Mouse (Mus musculus): ENCODE data around the gene Pdgfb. TPM values are rescaled to one million over a fixed set of nuclear protein-coding genes. Genes with fewer than 3 reads are reported as not detected.

Gene Pdgfb
- total and polyA plus RNA-seq, 2 experiments from 2014 or later: 7.6 to 17.8 TPM

DNA sequence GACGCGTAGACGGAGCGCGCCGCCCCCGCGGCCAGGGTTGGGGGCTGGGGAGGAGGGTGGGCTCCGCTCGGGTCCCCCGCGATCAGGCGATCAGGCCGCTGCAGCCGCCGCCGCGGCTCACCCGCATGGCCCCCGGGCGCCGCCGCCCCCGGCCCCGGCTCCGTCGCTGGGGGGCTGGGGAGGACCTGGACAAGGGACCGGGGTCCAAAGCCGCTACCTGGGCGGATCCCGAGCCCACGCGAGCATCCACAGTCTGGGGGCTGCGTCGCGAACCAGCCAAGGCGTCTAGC is 801 bp downstream of the Pdgfb start:
- ATAC-seq: no peak
- no peak overlapping the region for H3K27ac ChIP-seq (ENCODE audit: low read depth, low read length)
- H3K9me3 ChIP-seq (ENCODE audit: low read length): no peaks in the 10 kb centered on the region
- no peak for TF ChIP-seq CTCF (IDR thresholded peaks at IDR 0.05; ENCODE audit: low read depth)
- peak overlapping the region; percentile 95 for H3K4me2 ChIP-seq (ENCODE audit: low read depth)
- no peaks in the 10 kb centered on the region for H3K36me3 ChIP-seq (ENCODE audit: insufficient read depth)
- peak overlapping the region; percentile 88 for H3K9ac ChIP-seq
- no peak for DNase-seq
- peaks cover 11% of the 10 kb centered on the region; the same call in 1 of the 2 replicates for H3K27me3 ChIP-seq (ENCODE audit: insufficient read depth, low read length)
- peaks cover 7% of the 10 kb centered on the region; the same call in 1 of the 2 replicates for H3K4me1 ChIP-seq (ENCODE audit: insufficient read depth)
- 1% methylated on average over 23 of the region's 37 CpGs for WGBS
- peak overlapping the region; percentile 76 for H3K4me3 ChIP-seq (ENCODE audit: low read depth, low read length)

DNA sequence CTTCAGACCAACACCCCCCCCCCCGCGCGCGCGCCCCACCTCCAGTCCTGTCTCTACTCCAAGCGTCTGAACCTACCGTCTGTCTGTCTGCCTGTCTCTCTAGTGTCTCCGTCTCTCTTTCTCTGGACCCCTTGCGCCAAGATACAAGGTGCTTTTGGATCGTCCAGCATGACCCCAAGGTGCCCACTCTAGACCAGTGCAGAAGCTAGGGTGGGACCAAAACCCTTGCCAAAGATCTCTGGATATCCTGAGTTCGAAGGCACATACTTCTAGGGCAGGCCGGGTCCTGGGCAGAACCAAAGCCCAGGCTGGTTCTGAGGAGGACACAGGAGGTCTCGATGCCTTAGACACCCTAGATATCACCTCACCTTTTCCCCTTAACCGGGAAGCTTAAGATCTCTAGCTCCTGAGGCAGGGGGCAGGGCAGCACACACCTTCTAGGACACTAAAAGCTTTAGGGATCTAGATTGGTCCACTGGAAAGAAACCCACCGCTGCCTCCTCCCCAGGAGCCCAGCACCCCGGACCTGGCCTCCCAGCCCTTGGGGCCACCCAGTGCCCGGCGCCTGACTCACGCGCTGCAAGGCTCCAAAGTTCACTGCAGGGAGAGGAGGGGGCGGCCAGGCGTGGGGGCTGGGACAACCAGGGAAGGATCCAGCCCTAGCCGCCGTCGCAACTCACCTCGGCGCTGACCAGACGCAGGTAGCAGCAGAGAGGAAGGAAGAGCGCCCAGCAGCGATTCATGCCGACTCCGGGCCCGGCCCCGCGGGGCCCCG is 1.3 kb downstream of the Pdgfb start:
- WGBS: 3% methylated on average over 33 of the region's 36 CpGs
- Histone ChIP-seq H3K4me1 (ENCODE audit: insufficient read depth) (peaks cover 7% of the 10 kb centered on the region; the same call in 1 of the 2 replicates), H3K9ac (peak overlapping the region; percentile 88), H3K4me3 (ENCODE audit: low read depth, low read length) (peak overlapping the region; percentile 76), H3K27me3 (ENCODE audit: insufficient read depth, low read length) (peaks cover 11% of the 10 kb centered on the region; the same call in 1 of the 2 replicates), H3K36me3 (ENCODE audit: insufficient read depth) (no peaks in the 10 kb centered on the region), H3K27ac (ENCODE audit: low read depth, low read length) (peak overlapping the region; percentile 77), H3K9me3 (ENCODE audit: low read length) (no peaks in the 10 kb centered on the region), H3K4me2 (ENCODE audit: low read depth) (peak overlapping the region; percentile 95)
- TF ChIP-seq CTCF (IDR thresholded peaks at IDR 0.05; ENCODE audit: low read depth): no peak
- ATAC-seq: no peak
- no peak for DNase-seq

DNA sequence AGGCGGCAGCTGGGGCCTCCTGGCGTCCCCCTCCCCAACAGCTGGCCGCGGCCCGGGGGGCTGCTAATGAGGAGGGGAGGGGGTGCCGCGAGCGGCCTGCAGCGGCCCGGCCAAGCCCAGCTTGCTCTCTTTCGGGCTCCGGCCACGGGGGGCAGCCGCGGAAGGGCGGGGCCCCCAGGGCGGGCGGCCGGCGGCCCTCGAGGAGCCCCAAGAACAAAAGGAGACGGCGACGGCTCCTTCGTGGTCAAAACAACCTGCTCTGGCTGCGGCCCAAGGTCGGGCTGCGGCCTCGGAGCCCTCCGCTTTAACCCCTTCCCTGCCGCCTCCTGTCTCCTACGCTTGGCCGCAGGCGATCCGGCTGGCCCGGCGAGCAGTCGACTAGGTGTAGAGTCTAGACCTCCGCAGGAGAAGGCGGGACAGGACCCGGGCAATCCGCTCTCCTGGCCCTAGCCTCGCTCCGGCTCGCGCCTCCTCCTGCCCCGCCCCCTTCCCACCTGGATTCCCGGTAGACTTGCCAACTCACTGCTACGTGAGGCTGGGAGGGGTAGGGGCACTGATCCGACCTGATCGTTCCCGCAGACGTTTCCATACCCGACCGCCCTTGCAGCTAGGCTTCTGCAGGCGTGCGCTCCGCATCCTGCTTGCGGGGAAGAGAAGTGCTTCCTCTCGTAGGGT is 2.1 kb downstream of the Pdgfb start:
- Histone ChIP-seq H3K36me3 (ENCODE audit: insufficient read depth) (no peaks in the 10 kb centered on the region), H3K9ac (peak overlapping the region; percentile 88), H3K27me3 (ENCODE audit: insufficient read depth, low read length) (peaks cover 11% of the 10 kb centered on the region; the same call in 1 of the 2 replicates), H3K4me3 (ENCODE audit: low read depth, low read length) (peak overlapping the region; percentile 76), H3K27ac (ENCODE audit: low read depth, low read length) (peak overlapping the region; percentile 77), H3K4me1 (ENCODE audit: insufficient read depth) (peaks cover 7% of the 10 kb centered on the region; the same call in 1 of the 2 replicates), H3K9me3 (ENCODE audit: low read length) (no peaks in the 10 kb centered on the region), H3K4me2 (ENCODE audit: low read depth) (peak overlapping the region; percentile 95)
- DNase-seq (peak; percentile 64), ATAC-seq (peak; percentile 45)
- no peak for TF ChIP-seq CTCF (IDR thresholded peaks at IDR 0.05; ENCODE audit: low read depth)
- WGBS: 2% methylated on average over 50 of the region's 60 CpGs

DNA sequence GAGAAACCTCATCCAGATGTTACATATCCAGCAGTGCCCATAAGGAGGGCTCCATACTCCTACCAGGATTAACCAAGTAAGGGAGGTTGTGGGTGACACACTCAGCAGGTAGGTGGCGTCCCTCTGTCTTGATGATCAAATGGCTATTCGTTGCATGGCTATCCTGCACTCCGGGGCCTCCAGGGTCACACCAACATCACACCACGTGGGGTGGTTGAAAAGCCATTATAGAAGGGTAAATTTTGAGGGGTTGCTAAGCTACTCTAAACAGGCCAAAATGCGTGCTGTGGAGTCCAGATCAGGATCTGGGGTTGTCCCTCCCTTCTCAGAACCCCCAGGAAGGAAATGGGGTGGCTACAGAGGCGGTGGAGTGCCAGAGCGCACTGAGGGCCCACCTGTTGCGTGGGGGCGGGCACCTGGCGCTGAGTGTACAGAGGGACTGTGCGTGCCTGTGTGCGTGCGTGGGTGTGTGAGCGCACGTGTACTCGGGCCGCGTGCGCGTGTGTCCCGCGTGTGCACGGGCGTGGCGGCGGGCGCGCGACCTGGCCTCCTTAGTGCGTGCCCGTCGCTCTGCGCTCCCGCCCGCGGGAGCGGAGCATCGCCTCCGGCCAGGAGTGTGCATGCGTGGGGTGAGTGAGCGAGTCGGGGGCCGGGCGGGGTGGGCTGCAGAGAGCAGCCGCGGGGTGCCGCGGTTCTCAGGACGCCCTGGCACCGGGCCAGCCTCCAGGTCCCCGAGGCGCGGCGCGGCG is 2.8 kb downstream of the Pdgfb start:
- peaks cover 11% of the 10 kb centered on the region; the same call in 1 of the 2 replicates for H3K27me3 ChIP-seq (ENCODE audit: insufficient read depth, low read length)
- H3K9me3 ChIP-seq (ENCODE audit: low read length): no peaks in the 10 kb centered on the region
- H3K36me3 ChIP-seq (ENCODE audit: insufficient read depth): no peaks in the 10 kb centered on the region
- peak overlapping the region; percentile 95 for H3K4me2 ChIP-seq (ENCODE audit: low read depth)
- peak overlapping the region; percentile 88 for H3K9ac ChIP-seq
- H3K4me3 ChIP-seq (ENCODE audit: low read depth, low read length): peak overlapping the region; percentile 76
- DNase-seq: peak; percentile 87
- peak; percentile 88 for ATAC-seq
- 3% methylated on average over 40 of the region's 56 CpGs for WGBS
- H3K4me1 ChIP-seq (ENCODE audit: insufficient read depth): peaks cover 7% of the 10 kb centered on the region; the same call in 1 of the 2 replicates
- peak; percentile 35; the same call in 1 of the 2 replicates for TF ChIP-seq CTCF (IDR thresholded peaks at IDR 0.05; ENCODE audit: low read depth)
- H3K27ac ChIP-seq (ENCODE audit: low read depth, low read length): peak overlapping the region; percentile 77

DNA sequence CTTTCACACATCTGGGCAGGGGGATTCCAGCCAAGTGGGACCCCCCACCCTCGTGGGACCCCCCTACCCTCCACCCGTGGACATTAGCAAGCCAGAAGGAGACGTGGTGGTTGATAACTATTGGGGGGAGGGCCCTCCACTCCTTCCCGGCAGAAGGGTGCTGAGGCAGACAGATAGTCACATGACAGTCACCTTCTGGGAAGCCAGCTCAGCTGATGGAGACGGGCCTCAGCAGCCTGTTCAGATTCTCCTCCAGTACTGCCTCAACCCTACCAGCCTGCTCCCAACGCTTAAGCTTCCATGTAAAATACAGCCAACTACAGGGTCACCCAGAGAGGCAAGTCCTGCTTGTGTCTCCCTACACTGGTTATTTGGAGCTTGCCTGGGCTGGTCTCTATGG is 3.6 kb downstream of the Pdgfb start:
- peaks cover 7% of the 10 kb centered on the region; the same call in 1 of the 2 replicates for H3K4me1 ChIP-seq (ENCODE audit: insufficient read depth)
- peaks cover 11% of the 10 kb centered on the region; the same call in 1 of the 2 replicates for H3K27me3 ChIP-seq (ENCODE audit: insufficient read depth, low read length)
- 38% methylated on average over 6 of the region's 6 CpGs for WGBS
- peak overlapping the region; percentile 95 for H3K4me2 ChIP-seq (ENCODE audit: low read depth)
- no peaks in the 10 kb centered on the region for H3K36me3 ChIP-seq (ENCODE audit: insufficient read depth)
- TF ChIP-seq CTCF (IDR thresholded peaks at IDR 0.05; ENCODE audit: low read depth): no peak
- H3K9me3 ChIP-seq (ENCODE audit: low read length): no peaks in the 10 kb centered on the region
- ATAC-seq (no peak), DNase-seq (peak; percentile 16)
- H3K9ac ChIP-seq: no peak overlapping the region
- no peak overlapping the region for H3K4me3 ChIP-seq (ENCODE audit: low read depth, low read length)
- no peak overlapping the region for H3K27ac ChIP-seq (ENCODE audit: low read depth, low read length)

DNA sequence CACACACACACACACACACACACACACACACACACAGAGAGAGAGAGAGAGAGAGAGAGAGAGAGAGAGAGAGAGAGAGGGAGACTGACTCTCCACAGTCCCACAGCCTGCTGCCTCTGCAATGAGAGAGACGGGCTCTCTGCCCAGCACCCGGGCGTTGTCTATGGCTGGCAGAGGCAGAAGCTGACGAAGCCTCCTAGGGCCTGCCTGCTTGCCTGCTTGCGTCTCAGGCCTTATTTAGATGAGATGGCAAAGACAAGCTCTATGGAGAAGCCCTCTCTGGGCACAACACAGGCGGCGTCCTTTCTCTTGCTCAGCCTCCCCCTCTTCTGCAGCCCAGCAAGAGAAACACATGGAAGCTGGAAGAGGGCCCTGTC is 4.6 kb downstream of the Pdgfb start:
- no peak for TF ChIP-seq CTCF (IDR thresholded peaks at IDR 0.05; ENCODE audit: low read depth)
- peak; percentile 64 for DNase-seq
- Histone ChIP-seq H3K9ac (no peak overlapping the region), H3K9me3 (ENCODE audit: low read length) (no peaks in the 10 kb centered on the region), H3K4me1 (ENCODE audit: insufficient read depth) (peaks cover 6% of the 10 kb centered on the region; the same call in 1 of the 2 replicates), H3K36me3 (ENCODE audit: insufficient read depth) (no peaks in the 10 kb centered on the region), H3K27me3 (ENCODE audit: insufficient read depth, low read length) (peaks cover 11% of the 10 kb centered on the region; the same call in 1 of the 2 replicates), H3K4me2 (ENCODE audit: low read depth) (no peak overlapping the region), H3K4me3 (ENCODE audit: low read depth, low read length) (no peak overlapping the region), H3K27ac (ENCODE audit: low read depth, low read length) (no peak overlapping the region)
- WGBS: 16% methylated on average over 7 of the region's 7 CpGs
- peak; percentile 40 for ATAC-seq
